Mouse (Mus musculus): ENCODE data around the gene Sgcd.

Sgcd gene

GRCm38 (mm10) chr11:47268556-47268955 lies 720.2 kb downstream of the Sgcd start:
- DNase-seq (ENCODE audit: low spot score), result no peak

DNA sequence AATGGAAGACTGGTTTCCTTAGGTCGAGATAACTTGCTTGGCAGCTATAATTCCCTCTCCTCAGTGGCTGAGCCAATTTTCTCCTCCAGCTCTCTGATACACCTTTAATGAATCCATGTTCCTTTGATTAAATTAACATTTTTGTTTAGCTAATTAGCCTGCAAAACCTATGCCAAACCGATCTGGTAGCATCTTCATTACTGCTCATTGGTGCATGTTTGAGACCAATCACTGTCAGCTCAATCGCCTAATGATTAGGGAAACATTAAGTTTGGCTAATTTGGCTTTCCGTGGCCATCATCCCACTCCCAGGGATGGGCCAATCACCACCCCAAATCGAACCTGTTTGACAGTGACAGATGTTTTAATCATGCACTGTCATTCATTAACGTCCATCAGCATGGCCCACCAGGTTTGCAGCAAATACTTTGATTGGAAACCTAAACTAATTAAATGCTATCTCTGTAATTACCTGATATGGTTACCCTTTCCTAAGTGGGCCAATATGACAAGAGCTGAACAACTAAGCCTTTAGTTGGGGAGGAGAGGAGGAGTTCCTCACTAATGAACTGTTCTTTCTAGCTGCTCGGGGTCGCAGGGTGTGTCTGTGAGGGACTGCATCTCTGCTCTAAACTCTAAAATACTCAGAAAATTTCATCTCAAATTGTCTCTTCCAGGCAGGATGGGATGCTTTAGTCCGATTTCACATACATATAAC lies 724.3 kb downstream of the Sgcd start:
- no peak for DNase-seq (ENCODE audit: low spot score)

GRCm38 (mm10) chr11:47250301-47250700 lies 738.5 kb downstream of the Sgcd start:
- DNase-seq (ENCODE audit: low spot score), result no peak

DNA sequence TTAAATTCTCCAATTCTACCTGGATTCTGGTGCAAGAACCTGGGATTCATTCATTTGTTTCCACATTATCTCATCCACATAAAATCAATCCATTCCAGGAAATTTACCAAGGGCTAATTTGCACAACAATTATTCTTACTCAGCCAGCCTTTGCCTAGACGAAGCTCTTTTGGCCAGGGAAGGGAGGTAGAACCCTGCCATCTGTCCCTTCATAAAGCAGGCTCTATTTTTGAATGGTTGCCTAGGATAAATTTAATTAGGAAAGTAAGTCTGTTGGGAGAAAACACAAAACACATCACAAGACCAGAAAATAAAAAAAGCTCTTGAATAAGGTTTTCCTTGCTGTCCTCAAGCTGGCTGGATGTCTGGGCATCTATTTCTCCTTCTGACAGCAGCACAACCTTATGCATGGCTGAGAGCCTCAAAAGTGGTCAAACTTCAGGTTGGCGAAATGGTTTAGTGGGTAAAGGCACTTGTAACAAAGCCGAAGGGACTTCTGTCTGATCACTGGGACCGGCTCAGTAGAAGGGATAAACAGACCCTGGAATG lies 740.4 kb downstream of the Sgcd start:
- DNase-seq (ENCODE audit: low spot score), result no peak

- DNase-seq (ENCODE audit: low spot score), result no peak
These were observed 740.9 kb downstream of the Sgcd start for GRCm38 (mm10) chr11:47247703-47248344.

DNA sequence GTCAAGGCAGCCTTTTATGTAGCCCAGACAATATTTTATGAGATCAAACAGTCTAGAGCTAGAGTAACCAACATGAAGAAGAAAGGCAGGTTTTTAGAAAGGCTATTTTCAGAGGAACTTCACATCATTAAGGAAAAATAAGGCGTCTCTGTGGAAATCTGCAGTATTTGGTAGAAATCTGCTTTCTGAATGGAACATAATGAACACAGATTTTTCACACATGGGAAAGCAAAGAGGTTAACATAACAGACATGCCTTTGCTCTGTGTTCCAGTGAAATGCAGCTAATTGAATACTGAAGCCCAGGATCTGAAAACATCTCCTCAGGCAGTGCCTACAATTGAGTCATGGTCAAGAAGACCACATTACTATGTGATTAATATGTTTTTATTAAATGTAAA lies 746.4 kb downstream of the Sgcd start:
- DNase-seq (ENCODE audit: low spot score), result no peak

- DNase-seq (ENCODE audit: low spot score), result no peak
These were observed 760.5 kb downstream of the Sgcd start for GRCm38 (mm10) chr11:47228222-47228621.

- DNase-seq (ENCODE audit: low spot score), result no peak
These were observed 764.6 kb downstream of the Sgcd start for GRCm38 (mm10) chr11:47224148-47224547.

DNA sequence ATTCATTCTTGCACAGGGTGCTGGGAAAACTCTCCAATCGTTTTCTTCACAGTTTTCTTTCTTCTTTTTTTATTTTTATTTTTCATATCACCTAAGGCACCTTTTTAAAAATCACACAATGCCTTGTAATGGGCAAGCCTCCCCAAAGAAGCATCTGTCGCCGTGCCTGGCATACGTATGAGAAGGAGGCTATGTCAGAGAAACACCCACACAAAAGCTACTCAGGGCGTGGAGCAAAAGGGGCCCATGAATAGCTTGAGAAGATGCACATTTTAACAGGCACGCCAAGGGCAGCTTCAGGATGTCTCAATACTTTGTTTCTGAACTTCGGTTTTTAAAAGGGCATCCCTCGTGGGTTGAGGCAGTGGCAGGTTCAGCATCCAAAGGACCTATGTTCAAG lies 777.2 kb downstream of the Sgcd start:
- no peak for DNase-seq (ENCODE audit: low spot score)

DNA sequence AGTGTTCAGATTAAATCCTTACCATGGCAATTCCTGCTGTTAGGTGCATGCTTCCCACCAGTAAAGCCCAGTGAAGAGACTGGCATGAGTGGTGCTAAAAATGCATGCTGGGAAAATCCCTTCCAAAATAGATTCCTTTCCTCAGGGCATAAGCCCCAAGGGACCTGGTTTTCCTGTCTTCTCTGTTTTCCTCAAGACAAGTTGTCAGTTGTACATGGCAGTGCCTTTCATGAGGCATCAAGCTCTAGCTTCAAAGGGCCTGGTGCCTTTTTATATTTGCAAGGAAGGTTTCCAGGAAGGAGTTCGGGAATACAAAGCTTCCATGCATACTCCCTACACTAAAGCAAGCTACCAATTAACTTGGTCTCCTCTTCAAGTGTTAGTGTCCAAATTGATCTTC lies 782.3 kb downstream of the Sgcd start:
- DNase-seq (ENCODE audit: low spot score), result no peak

GRCm38 (mm10) chr11:47199106-47199505 lies 789.7 kb downstream of the Sgcd start:
- DNase-seq (ENCODE audit: low spot score), result no peak

GRCm38 (mm10) chr11:47188556-47188955 lies 800.2 kb downstream of the Sgcd start:
- DNase-seq (ENCODE audit: low spot score), result no peak

DNA sequence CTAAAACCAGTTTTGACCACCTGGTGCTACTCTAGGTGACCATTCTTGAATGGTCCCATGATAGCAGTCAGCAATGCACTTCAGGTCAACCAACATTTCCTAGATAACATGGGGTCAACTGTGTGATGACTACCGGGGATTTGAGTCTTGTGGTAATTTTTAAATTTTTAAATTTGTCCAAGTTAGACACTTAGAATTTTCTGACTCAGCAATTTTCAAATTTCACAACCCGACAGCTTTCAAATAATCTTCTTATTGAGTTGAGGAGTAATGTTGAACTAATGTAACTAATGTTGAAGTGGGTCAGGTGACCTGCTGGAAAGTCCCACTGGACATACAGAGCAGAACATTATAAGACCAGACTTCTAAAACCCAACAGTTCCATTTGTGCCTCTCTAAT lies 813.8 kb downstream of the Sgcd start:
- no peak for DNase-seq (ENCODE audit: low spot score)

DNA sequence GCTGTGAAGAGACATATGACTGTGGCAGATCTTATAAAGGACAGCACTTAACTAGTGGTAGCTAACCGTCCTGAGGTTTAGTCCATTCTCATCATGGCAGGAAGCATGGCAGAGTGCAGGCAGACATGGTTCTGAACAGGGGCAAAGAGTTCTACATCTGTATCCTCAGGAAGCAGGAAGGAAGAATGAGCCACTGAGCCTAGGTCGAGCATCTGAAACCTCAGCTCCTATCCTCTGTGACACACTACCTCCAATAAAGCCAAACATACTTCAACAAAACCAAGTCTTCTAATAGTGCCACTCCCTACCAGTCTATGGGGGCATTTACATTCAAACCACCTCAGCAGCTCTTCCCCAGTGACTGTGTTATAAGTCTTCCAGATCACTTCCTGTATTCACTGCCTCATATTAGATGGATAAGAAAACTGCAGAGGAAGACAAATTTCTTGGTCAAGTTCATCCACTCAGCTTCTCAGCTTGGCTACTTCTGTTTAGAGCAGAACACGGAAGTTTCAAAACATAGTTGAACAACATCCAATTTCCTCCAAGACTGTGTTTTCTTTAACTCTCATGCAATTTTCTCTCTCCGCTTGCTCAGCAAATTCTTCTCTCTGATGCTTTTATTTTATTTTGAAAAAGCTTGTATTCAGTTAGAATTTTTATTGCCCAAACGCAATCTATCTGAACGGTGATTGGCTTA lies 817.7 kb downstream of the Sgcd start:
- no peak for DNase-seq (ENCODE audit: low spot score)

GRCm38 (mm10) chr11:47167376-47167775 lies 821.4 kb downstream of the Sgcd start:
- DNase-seq (ENCODE audit: low spot score), result no peak

GRCm38 (mm10) chr11:47158089-47158488 lies 830.7 kb downstream of the Sgcd start:
- no peak for DNase-seq (ENCODE audit: low spot score)

DNA sequence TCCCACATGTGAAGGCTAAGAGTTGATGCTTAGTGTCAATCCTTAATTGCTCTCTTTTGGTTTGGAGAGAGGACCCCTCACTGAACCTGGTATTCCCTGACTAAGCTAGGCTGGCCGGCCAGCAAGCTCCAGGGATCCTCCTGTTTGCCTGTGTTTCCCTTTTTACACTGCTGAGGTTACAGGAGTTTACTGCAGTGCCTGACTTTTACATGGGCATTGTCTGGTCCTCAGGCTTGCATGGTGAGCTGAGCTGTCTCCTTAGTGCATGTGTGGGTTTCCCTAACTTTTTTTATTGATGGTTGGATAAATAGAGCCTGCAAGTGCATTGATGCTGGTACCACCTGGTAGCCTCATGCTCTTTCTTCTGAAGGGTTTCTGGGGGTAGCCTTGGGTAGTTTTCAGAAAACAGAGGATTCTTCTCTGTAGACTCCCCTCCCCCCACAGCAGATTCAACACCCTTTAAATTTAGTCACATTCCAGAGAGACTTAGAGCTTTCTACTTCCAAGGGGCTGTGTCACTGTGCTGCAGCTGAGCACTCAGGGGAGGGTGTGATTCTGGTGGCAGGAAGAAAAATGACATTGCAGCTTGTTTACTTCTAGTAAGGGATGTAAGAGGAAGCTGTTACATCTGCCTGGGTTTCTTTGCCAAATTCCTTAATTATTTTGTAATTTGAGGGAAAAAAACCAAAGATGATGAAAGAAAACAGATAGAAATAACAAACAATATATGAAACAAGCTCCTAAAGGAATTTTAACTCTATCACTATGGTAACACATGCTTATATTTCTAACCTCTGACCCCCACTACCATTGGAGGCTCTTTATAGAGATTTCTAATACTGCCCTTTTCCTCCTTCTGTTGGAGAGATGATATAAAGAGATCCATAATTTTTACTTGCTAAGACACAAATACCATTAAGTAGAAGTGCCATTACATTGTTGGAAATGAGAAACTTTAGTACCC lies 831.8 kb downstream of the Sgcd start:
- DNase-seq (ENCODE audit: low spot score), result no peak

DNA sequence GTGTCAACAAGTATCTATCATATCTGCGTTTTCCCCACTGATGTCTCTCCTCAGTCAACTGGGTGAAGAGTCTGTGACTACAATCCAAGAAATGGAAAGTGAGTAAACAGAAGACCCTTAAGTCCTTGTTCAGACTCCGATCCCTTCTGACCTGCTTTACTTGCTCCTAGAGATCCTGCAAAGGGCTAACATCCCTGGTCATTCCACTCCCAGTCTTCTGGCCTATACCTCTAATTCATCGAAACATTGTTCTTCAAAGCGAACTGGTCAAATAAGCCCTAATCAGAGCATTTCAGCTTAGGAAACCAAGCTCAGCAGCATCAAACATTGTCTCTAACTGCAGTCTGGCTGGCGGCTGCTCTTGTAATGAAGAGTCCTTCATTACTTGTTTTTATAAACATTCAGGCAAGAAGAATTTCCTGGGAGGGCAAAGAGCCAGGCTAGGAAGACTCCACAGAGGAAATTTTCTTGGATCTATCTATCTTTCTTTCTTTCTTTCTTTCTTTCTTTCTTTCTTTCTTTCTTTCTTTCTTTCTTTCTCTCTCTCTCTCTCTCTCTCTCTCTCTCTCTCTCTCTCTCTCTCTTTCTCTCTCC lies 833.8 kb downstream of the Sgcd start:
- no peak for DNase-seq (ENCODE audit: low spot score)

DNA sequence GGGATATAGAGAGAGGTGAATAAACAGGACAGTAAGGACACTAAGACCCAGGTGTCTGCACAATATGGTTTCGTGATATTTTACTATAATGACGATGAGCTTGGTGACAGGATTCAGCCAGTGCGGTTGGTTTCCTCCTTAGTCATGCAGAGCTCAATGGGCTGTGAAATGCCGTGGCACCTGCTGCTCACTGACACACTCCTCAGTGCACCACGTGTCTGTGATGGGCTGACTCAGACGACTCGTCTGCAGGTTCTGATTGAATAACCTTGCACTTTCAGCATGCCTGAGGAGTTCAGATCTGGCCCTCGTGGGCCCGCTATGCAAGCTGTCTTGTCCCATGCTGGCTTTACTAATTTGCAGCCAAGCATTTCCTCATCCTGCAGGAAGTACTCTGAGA lies 839.2 kb downstream of the Sgcd start:
- DNase-seq (ENCODE audit: low spot score), result no peak

- DNase-seq (ENCODE audit: low spot score), result no peak
These were observed 848.9 kb downstream of the Sgcd start for GRCm38 (mm10) chr11:47139867-47140266.

DNA sequence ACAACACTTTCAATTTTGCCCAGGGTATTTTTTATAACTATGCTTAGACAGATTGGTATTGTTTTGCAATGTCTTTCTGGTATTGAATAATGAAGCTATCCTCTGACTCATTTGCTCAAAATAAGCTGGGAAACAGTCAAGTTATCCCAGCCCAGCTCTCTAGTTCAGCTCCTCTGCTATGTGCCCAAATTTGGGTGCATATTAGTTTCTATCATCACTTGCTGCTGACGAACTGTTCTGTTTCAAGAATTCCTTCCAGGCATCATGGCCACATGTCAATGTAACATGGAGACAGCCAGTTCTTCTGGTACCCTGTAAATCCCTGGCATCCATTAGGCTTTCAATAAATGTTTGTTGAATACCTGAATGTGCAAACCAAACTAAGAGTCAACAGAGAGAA lies 849.5 kb downstream of the Sgcd start:
- DNase-seq (ENCODE audit: low spot score), result no peak

Data from urinary bladder, postnatal 10 days (tissue).